Mouse (Mus musculus) neutrophil, adult 5-6 weeks (primary cell): Measurements from ENCODE around the gene Marveld2. TPM values are rescaled to one million over a fixed set of nuclear protein-coding genes. Genes with fewer than 3 reads are reported as not detected.

Experiments used
- ATAC-seq: fragments of 151-379, 151-347 bp; 2 replicates; pipeline ENCODE4 v1.8.0; 2017; ENCODE audit warnings: mild to moderate bottlenecking, moderate TSS enrichment; ENCODE audit not compliant: insufficient number of reproducible peaks, poor library complexity, low FRiP score, severe bottlenecking; ENCODE audit errors: extremely low read depth
- total RNA-seq: library from RNA; stranded (forward); fragments of 200-1000 nt; gene quantifications from 2 replicates; pipeline ENCODE4 v1.2.3, GENCODE M21; 2017

The Marveld2 gene
- total RNA-seq, 1 experiment from 2014 or later, result 9.8 TPM

- ATAC-seq, result no peak
These were observed 64.8 kb downstream of the Marveld2 start for GRCm38 (mm10) chr13:100552009-100552368.

- no peak for ATAC-seq
These were observed 65.3 kb downstream of the Marveld2 start for GRCm38 (mm10) chr13:100551371-100552008.

GRCm38 (mm10) chr13:100547269-100547668 lies 69.5 kb downstream of the Marveld2 start:
- ATAC-seq, result no peak

Other genes starting within 250 kb of the Marveld2 start
- gene Naip1, start 164.1 kb downstream of the Marveld2 start, total RNA-seq, result 1.1 and 1.7 TPM in 2 replicates
- gene Gtf2h2, start 124.4 kb downstream of the Marveld2 start, total RNA-seq, result 64.0 and 70.1 TPM in 2 replicates
- gene Ocln, start 64.3 kb downstream of the Marveld2 start, total RNA-seq, result 0.47 TPM in 1 of 2 replicates, not detected in the other
- 70.1 and 94.7 TPM in 2 replicates for gene Ak6, start 34.0 kb upstream of the Marveld2 start, total RNA-seq
- 42.8 and 48.0 TPM in 2 replicates for gene Rad17, start 34.1 kb upstream of the Marveld2 start, total RNA-seq
- 3.5 and 8.5 TPM in 2 replicates for gene Taf9, start 34.6 kb upstream of the Marveld2 start, total RNA-seq
- gene Ccdc125, start 52.7 kb upstream of the Marveld2 start, total RNA-seq, result 30.0 and 30.5 TPM in 2 replicates
- 31.4 and 31.7 TPM in 2 replicates for gene Cdk7, start 114.0 kb upstream of the Marveld2 start, total RNA-seq
- 26.7 and 33.4 TPM in 2 replicates for gene Mrps36, start 127.7 kb upstream of the Marveld2 start, total RNA-seq
- 1.4 and 2.8 TPM in 2 replicates for gene Cenph, start 158.9 kb upstream of the Marveld2 start, total RNA-seq
- 2.0 and 2.8 TPM in 2 replicates for gene Ccnb1, start 169.6 kb upstream of the Marveld2 start, total RNA-seq
- 96.0 and 107 TPM in 2 replicates for gene Slc30a5, start 216.5 kb upstream of the Marveld2 start, total RNA-seq